Mouse (Mus musculus) lung, adult 2 months (tissue): ENCODE results near the gene Homer2.

Experiments
- CTCF ChIP-seq: fragments of 200-500 bp; IDR thresholded peaks from 2 replicates; pipeline ENCODE4 v1.5.1; 2011; ENCODE audit warnings: mild to moderate bottlenecking, low read length, control low read depth; ENCODE audit not compliant: insufficient read depth
- POLR2A ChIP-seq: fragments of 200-500 bp; IDR thresholded peaks from 2 replicates; pipeline ENCODE4 v1.6.1; 2011; ENCODE audit warnings: low read depth, mild to moderate bottlenecking, control low read depth, low read length, borderline replicate concordance; ENCODE audit errors: extremely low read depth

GRCm38 (mm10) chr7:81732183-81733089, 25.1 kb upstream of the Homer2 start:
- no peak for TF ChIP-seq CTCF
- TF ChIP-seq POLR2A: no peak
